Mouse (Mus musculus): ENCODE measurements at regions not wholly inside any gene's neighbourhood (a gene's known extent, or its start where the extent isn't known, plus 50 kb on each side); places are given as distances from the start of the nearest gene placed in this dataset.

- no peak for TF ChIP-seq POLR2A (IDR thresholded peaks at IDR 0.05; ENCODE audit: control insufficient read depth, low read depth, low read length)
- no peak for TF ChIP-seq CTCF (IDR thresholded peaks at IDR 0.05; ENCODE audit: control insufficient read depth, insufficient read depth, insufficient replicate concordance, low read depth, low read length)
- no peaks in the 10 kb centered on the region for H3K36me3 ChIP-seq (ENCODE audit: control insufficient read depth, insufficient read depth, low read length)
- H3K4me1 ChIP-seq (ENCODE audit: control insufficient read depth, insufficient read depth, low read length) = peaks cover 3% of the 10 kb centered on the region
- H3K27me3 ChIP-seq (ENCODE audit: control insufficient read depth, insufficient read depth, low read length) = no peaks in the 10 kb centered on the region
- no peak overlapping the region for H3K4me3 ChIP-seq (ENCODE audit: control insufficient read depth, low read depth, low read length)
- H3K27ac ChIP-seq (ENCODE audit: control insufficient read depth, insufficient read depth, low read depth, low read length) = no peak overlapping the region
Observed at GRCm38 (mm10) chr14:47909129-47909528, 211.5 kb upstream of the Peli2 start.

GRCm38 (mm10) chr14:47910741-47911295 is 209.8 kb upstream of the Peli2 start:
- no peak overlapping the region for H3K27ac ChIP-seq (ENCODE audit: control insufficient read depth, insufficient read depth, low read depth, low read length)
- H3K36me3 ChIP-seq (ENCODE audit: control insufficient read depth, insufficient read depth, low read length) = no peaks in the 10 kb centered on the region
- no peaks in the 10 kb centered on the region for H3K27me3 ChIP-seq (ENCODE audit: control insufficient read depth, insufficient read depth, low read length)
- TF ChIP-seq CTCF (IDR thresholded peaks at IDR 0.05; ENCODE audit: control insufficient read depth, insufficient read depth, insufficient replicate concordance, low read depth, low read length) (no peak), POLR2A (IDR thresholded peaks at IDR 0.05; ENCODE audit: control insufficient read depth, low read depth, low read length) (no peak)
- no peak overlapping the region for H3K4me3 ChIP-seq (ENCODE audit: control insufficient read depth, low read depth, low read length)
- H3K4me1 ChIP-seq (ENCODE audit: control insufficient read depth, insufficient read depth, low read length) = peaks cover 3% of the 10 kb centered on the region

GRCm38 (mm10) chr14:47911546-47912545 is 208.8 kb upstream of the Peli2 start:
- TF ChIP-seq CTCF (IDR thresholded peaks at IDR 0.05; ENCODE audit: control insufficient read depth, insufficient read depth, insufficient replicate concordance, low read depth, low read length) (no peak), POLR2A (IDR thresholded peaks at IDR 0.05; ENCODE audit: control insufficient read depth, low read depth, low read length) (no peak)
- Histone ChIP-seq H3K4me3 (ENCODE audit: control insufficient read depth, low read depth, low read length) (no peak overlapping the region), H3K27ac (ENCODE audit: control insufficient read depth, insufficient read depth, low read depth, low read length) (no peak overlapping the region), H3K27me3 (ENCODE audit: control insufficient read depth, insufficient read depth, low read length) (no peaks in the 10 kb centered on the region), H3K36me3 (ENCODE audit: control insufficient read depth, insufficient read depth, low read length) (no peaks in the 10 kb centered on the region), H3K4me1 (ENCODE audit: control insufficient read depth, insufficient read depth, low read length) (peaks cover 3% of the 10 kb centered on the region)

- H3K36me3 ChIP-seq (ENCODE audit: control insufficient read depth, insufficient read depth, low read length) = no peaks in the 10 kb centered on the region
- peaks cover 3% of the 10 kb centered on the region for H3K4me1 ChIP-seq (ENCODE audit: control insufficient read depth, insufficient read depth, low read length)
- TF ChIP-seq POLR2A (IDR thresholded peaks at IDR 0.05; ENCODE audit: control insufficient read depth, low read depth, low read length) (no peak), CTCF (IDR thresholded peaks at IDR 0.05; ENCODE audit: control insufficient read depth, insufficient read depth, insufficient replicate concordance, low read depth, low read length) (no peak)
- H3K27ac ChIP-seq (ENCODE audit: control insufficient read depth, insufficient read depth, low read depth, low read length) = no peak overlapping the region
- no peaks in the 10 kb centered on the region for H3K27me3 ChIP-seq (ENCODE audit: control insufficient read depth, insufficient read depth, low read length)
- no peak overlapping the region for H3K4me3 ChIP-seq (ENCODE audit: control insufficient read depth, low read depth, low read length)
Observed at GRCm38 (mm10) chr14:47915621-47916020, 205.0 kb upstream of the Peli2 start.

GRCm38 (mm10) chr14:47920638-47921347 is 199.8 kb upstream of the Peli2 start:
- TF ChIP-seq CTCF (IDR thresholded peaks at IDR 0.05; ENCODE audit: control insufficient read depth, insufficient read depth, insufficient replicate concordance, low read depth, low read length) (no peak), POLR2A (IDR thresholded peaks at IDR 0.05; ENCODE audit: control insufficient read depth, low read depth, low read length) (no peak)
- H3K36me3 ChIP-seq (ENCODE audit: control insufficient read depth, insufficient read depth, low read length) = no peaks in the 10 kb centered on the region
- no peaks in the 10 kb centered on the region for H3K27me3 ChIP-seq (ENCODE audit: control insufficient read depth, insufficient read depth, low read length)
- no peaks in the 10 kb centered on the region for H3K4me1 ChIP-seq (ENCODE audit: control insufficient read depth, insufficient read depth, low read length)
- no peak overlapping the region for H3K27ac ChIP-seq (ENCODE audit: control insufficient read depth, insufficient read depth, low read depth, low read length)
- H3K4me3 ChIP-seq (ENCODE audit: control insufficient read depth, low read depth, low read length) = no peak overlapping the region

GRCm38 (mm10) chr14:47921811-47922277 is 198.8 kb upstream of the Peli2 start:
- H3K36me3 ChIP-seq (ENCODE audit: control insufficient read depth, insufficient read depth, low read length) = no peaks in the 10 kb centered on the region
- TF ChIP-seq CTCF (IDR thresholded peaks at IDR 0.05; ENCODE audit: control insufficient read depth, insufficient read depth, insufficient replicate concordance, low read depth, low read length) (no peak), POLR2A (IDR thresholded peaks at IDR 0.05; ENCODE audit: control insufficient read depth, low read depth, low read length) (no peak)
- H3K27ac ChIP-seq (ENCODE audit: control insufficient read depth, insufficient read depth, low read depth, low read length) = no peak overlapping the region
- no peaks in the 10 kb centered on the region for H3K27me3 ChIP-seq (ENCODE audit: control insufficient read depth, insufficient read depth, low read length)
- no peak overlapping the region for H3K4me3 ChIP-seq (ENCODE audit: control insufficient read depth, low read depth, low read length)
- H3K4me1 ChIP-seq (ENCODE audit: control insufficient read depth, insufficient read depth, low read length) = no peaks in the 10 kb centered on the region

- no peaks in the 10 kb centered on the region for H3K36me3 ChIP-seq (ENCODE audit: control insufficient read depth, insufficient read depth, low read length)
- no peaks in the 10 kb centered on the region for H3K4me1 ChIP-seq (ENCODE audit: control insufficient read depth, insufficient read depth, low read length)
- no peaks in the 10 kb centered on the region for H3K27me3 ChIP-seq (ENCODE audit: control insufficient read depth, insufficient read depth, low read length)
- no peak for TF ChIP-seq CTCF (IDR thresholded peaks at IDR 0.05; ENCODE audit: control insufficient read depth, insufficient read depth, insufficient replicate concordance, low read depth, low read length)
- TF ChIP-seq POLR2A (IDR thresholded peaks at IDR 0.05; ENCODE audit: control insufficient read depth, low read depth, low read length) = no peak
- H3K27ac ChIP-seq (ENCODE audit: control insufficient read depth, insufficient read depth, low read depth, low read length) = no peak overlapping the region
- H3K4me3 ChIP-seq (ENCODE audit: control insufficient read depth, low read depth, low read length) = no peak overlapping the region
Observed at GRCm38 (mm10) chr14:47926416-47926815, 194.2 kb upstream of the Peli2 start.
